Mouse (Mus musculus) heart, adult 2 months (tissue): ENCODE measurements around the gene Trappc2l. TPM values are rescaled to one million over a fixed set of nuclear protein-coding genes. Genes with fewer than 3 reads are reported as not detected.
"Not testable (repeated sequence)": the region's sequence is repeated elsewhere in the genome, so short reads cannot be mapped to it uniquely, and the experiment has no call there.

ENCODE experiments used
- DNase-seq, 2 experiments: peaks; one replicate each; pipeline ENCODE4 v3.0.0; 2021
- H3K27ac ChIP-seq: fragments of 200-600 bp; 2 replicates; pipeline ENCODE4 v1.8.1; 2022
- H3K27me3 ChIP-seq: fragments of 200-500 bp; 2 replicates; pipeline ENCODE4 v1.6.1; 2012; ENCODE audit warnings: mild to moderate bottlenecking, low read length, inconsistent platforms, mixed read lengths; ENCODE audit not compliant: control insufficient read depth, insufficient read depth
- H3K36me3 ChIP-seq: fragments of 200-500 bp; 2 replicates; pipeline ENCODE4 v1.6.1; 2012; ENCODE audit warnings: low read length, inconsistent platforms; ENCODE audit not compliant: control insufficient read depth, insufficient read depth
- H3K4me1 ChIP-seq: fragments of 200-500 bp; 2 replicates; pipeline ENCODE4 v1.6.1; 2011; ENCODE audit warnings: low read length; ENCODE audit not compliant: control insufficient read depth, insufficient read depth
- H3K4me3 ChIP-seq: fragments of 200-600 bp; 2 replicates; pipeline ENCODE4 v1.8.1; 2022
- H3K79me2 ChIP-seq: fragments of 200-500 bp; replicated peaks from 2 replicates; pipeline ENCODE4 v1.6.1; 2012; ENCODE audit warnings: mild to moderate bottlenecking, inconsistent platforms, low read length, moderate library complexity, mixed read lengths; ENCODE audit not compliant: control insufficient read depth, insufficient read depth
- H3K9ac ChIP-seq: fragments of 200-500 bp; 2 replicates; pipeline ENCODE4 v1.6.1; 2012; ENCODE audit warnings: low read depth, mild to moderate bottlenecking, control low read depth, inconsistent platforms, low read length, mixed read lengths
- CTCF ChIP-seq: fragments of 200-600 bp; IDR thresholded peaks from 2 replicates; pipeline ENCODE4 v1.8.1; 2022; ENCODE audit warnings: antibody characterized with exemption, mild to moderate bottlenecking, moderate library complexity
- EP300 ChIP-seq: fragments of 200-500 bp; IDR thresholded peaks from 2 replicates; pipeline ENCODE4 v1.6.1; 2011; ENCODE audit warnings: low read depth, low read length, control low read depth; ENCODE audit not compliant: insufficient read depth
- POLR2A ChIP-seq: fragments of 200-500 bp; IDR thresholded peaks from 2 replicates; pipeline ENCODE4 v1.6.1; 2011; ENCODE audit warnings: mild to moderate bottlenecking, low read depth, low read length, control low read depth; ENCODE audit not compliant: insufficient read depth
- WGBS: fragments of 180-500 bp; shearing (Covaris S2); methylation state at CpG from one replicate; pipeline ENCODE4 v1.1.7; 2018; 5-methylcytosine and 5-hydroxymethylcytosine counted together
- intact Hi-C: fragments of 180-260 bp; cut with DNase I; formaldehyde crosslinking; loops from one replicate; pipeline ENCODE4 v1.15.1; 2025
- polyA plus RNA-seq: library from polyadenylated mRNA; depleted of rRNA; stranded (reverse); fragments of >200 nt; gene quantifications from 2 replicates; pipeline ENCODE4 v1.2.3, GENCODE M21; 2012
- total RNA-seq, 2 experiments: library from RNA; stranded (reverse); gene quantifications; 2 replicates each; pipeline ENCODE4 v1.2.3; 2021

The Trappc2l gene
- total and polyA plus RNA-seq, 3 experiments: 58.6 to 161 (median 65.4) TPM

GRCm38 (mm10) chr8:122568881-122569309 lies 42.5 kb upstream of the Trappc2l start:
- WGBS: 46% methylated on average over 10 of the region's 10 CpGs
- TF ChIP-seq POLR2A (no peak), EP300 (no peak), CTCF (no peak)
- no peaks in the 10 kb centered on the region; the same call in 1 of the 2 replicates for H3K36me3 ChIP-seq
- no peak overlapping the region for H3K27ac ChIP-seq
- intact Hi-C loops: loop anchor here (5.0 kb wide), 1 partner anchor 108 kb away; no protein-coding TSS in a partner anchor
- no peaks in the 10 kb centered on the region for H3K79me2 ChIP-seq
- no peak for DNase-seq
- no peaks in the 10 kb centered on the region for H3K27me3 ChIP-seq
- H3K4me3 ChIP-seq: no peak overlapping the region
- H3K9ac ChIP-seq: no peak overlapping the region
- H3K4me1 ChIP-seq: peaks cover 9% of the 10 kb centered on the region

- intact Hi-C loops: loop anchor here (5.0 kb wide), 1 partner anchor 108 kb away; no protein-coding TSS in a partner anchor
- no peak for TF ChIP-seq EP300
- no peak for TF ChIP-seq POLR2A
- Histone ChIP-seq H3K27me3 (no peaks in the 10 kb centered on the region), H3K36me3 (no peaks in the 10 kb centered on the region; the same call in 1 of the 2 replicates), H3K4me1 (peaks cover 9% of the 10 kb centered on the region), H3K9ac (no peak overlapping the region), H3K4me3 (no peak overlapping the region), H3K79me2 (no peaks in the 10 kb centered on the region), H3K27ac (no peak overlapping the region)
- DNase-seq: no peak
- 74% methylated on average over 9 of the region's 9 CpGs for WGBS
Measured at GRCm38 (mm10) chr8:122569329-122569728, 42.1 kb upstream of the Trappc2l start.

- 96% methylated on average over 16 of the region's 16 CpGs for WGBS
- H3K9ac ChIP-seq: no peak overlapping the region
- H3K36me3 ChIP-seq: no peaks in the 10 kb centered on the region; the same call in 1 of the 2 replicates
- DNase-seq: no peak
- H3K4me1 ChIP-seq: peaks cover 12% of the 10 kb centered on the region
- TF ChIP-seq EP300 (no peak), CTCF (no peak), POLR2A (no peak)
- no peaks in the 10 kb centered on the region for H3K79me2 ChIP-seq
- H3K27ac ChIP-seq: no peak overlapping the region
- no peaks in the 10 kb centered on the region for H3K27me3 ChIP-seq
- intact Hi-C loops: loop anchor here (5.0 kb wide), 1 partner anchor 107 kb away; no protein-coding TSS in a partner anchor
- no peak overlapping the region for H3K4me3 ChIP-seq
Measured at GRCm38 (mm10) chr8:122569996-122570395, 41.4 kb upstream of the Trappc2l start.

GRCm38 (mm10) chr8:122571153-122571552 lies 40.3 kb upstream of the Trappc2l start:
- H3K9ac ChIP-seq: no peak overlapping the region
- intact Hi-C loops: no loop called here
- H3K4me1 ChIP-seq: peaks cover 21% of the 10 kb centered on the region
- no peak overlapping the region for H3K4me3 ChIP-seq
- H3K79me2 ChIP-seq: no peaks in the 10 kb centered on the region
- H3K27ac ChIP-seq: no peak overlapping the region
- no peaks in the 10 kb centered on the region; the same call in 1 of the 2 replicates for H3K36me3 ChIP-seq
- no peak for DNase-seq
- 91% methylated on average over 11 of the region's 11 CpGs for WGBS
- no peaks in the 10 kb centered on the region for H3K27me3 ChIP-seq
- TF ChIP-seq POLR2A (no peak), EP300 (no peak), CTCF (no peak)

GRCm38 (mm10) chr8:122571750-122572267 lies 39.6 kb upstream of the Trappc2l start:
- H3K9ac ChIP-seq: no peak overlapping the region
- peaks cover 17% of the 10 kb centered on the region for H3K4me1 ChIP-seq
- intact Hi-C loops: no loop called here
- H3K36me3 ChIP-seq: no peaks in the 10 kb centered on the region
- H3K79me2 ChIP-seq: no peaks in the 10 kb centered on the region
- no peak overlapping the region for H3K27ac ChIP-seq
- no peak overlapping the region for H3K4me3 ChIP-seq
- no peaks in the 10 kb centered on the region for H3K27me3 ChIP-seq
- 92% methylated on average over 17 of the region's 17 CpGs for WGBS
- TF ChIP-seq EP300: no peak
- TF ChIP-seq CTCF: no peak
- no peak for TF ChIP-seq POLR2A
- no peak for DNase-seq

GRCm38 (mm10) chr8:122572751-122573150 lies 38.7 kb upstream of the Trappc2l start:
- no peak overlapping the region for H3K27ac ChIP-seq
- TF ChIP-seq EP300: no peak
- no peak for TF ChIP-seq POLR2A
- H3K4me3 ChIP-seq: no peak overlapping the region
- WGBS: 93% methylated on average over 3 of the region's 3 CpGs
- no peak for DNase-seq
- no peaks in the 10 kb centered on the region for H3K27me3 ChIP-seq
- H3K9ac ChIP-seq: no peak overlapping the region
- no peaks in the 10 kb centered on the region for H3K79me2 ChIP-seq
- intact Hi-C loops: no loop called here
- H3K36me3 ChIP-seq: no peaks in the 10 kb centered on the region
- H3K4me1 ChIP-seq: peaks cover 13% of the 10 kb centered on the region

- H3K4me3 ChIP-seq, H3K27me3 ChIP-seq, H3K9ac ChIP-seq, DNase-seq, H3K79me2 ChIP-seq, H3K27ac ChIP-seq, intact Hi-C loops, H3K36me3 ChIP-seq: not testable (repeated sequence)
- WGBS: 62% methylated on average over 4 of the region's 4 CpGs
- peaks cover 13% of the 10 kb centered on the region for H3K4me1 ChIP-seq
Measured at GRCm38 (mm10) chr8:122573176-122573575, 38.3 kb upstream of the Trappc2l start.
